Mouse (Mus musculus) myocyte (in vitro differentiated cells): ENCODE measurements around the gene Diaph3.

Experiments used
- E2F4 ChIP-seq: IDR thresholded peaks from one replicate; pipeline ENCODE4 v1.6.1; 2011; ENCODE audit warnings: mild to moderate bottlenecking, control low read depth, moderate library complexity; ENCODE audit not compliant: insufficient read depth
- MAX ChIP-seq: IDR thresholded peaks from one replicate; pipeline ENCODE4 v1.6.1; 2011; ENCODE audit warnings: low read depth, mild to moderate bottlenecking, control low read depth
- REST ChIP-seq: IDR thresholded peaks from one replicate; pipeline ENCODE4 v1.6.1; 2011; ENCODE audit warnings: mild to moderate bottlenecking, control low read depth, moderate library complexity; ENCODE audit not compliant: insufficient read depth, insufficient read length
- USF1 ChIP-seq: IDR thresholded peaks from one replicate; pipeline ENCODE4 v1.6.1; 2011; ENCODE audit warnings: low read depth, mild to moderate bottlenecking, control low read depth, moderate library complexity

DNA sequence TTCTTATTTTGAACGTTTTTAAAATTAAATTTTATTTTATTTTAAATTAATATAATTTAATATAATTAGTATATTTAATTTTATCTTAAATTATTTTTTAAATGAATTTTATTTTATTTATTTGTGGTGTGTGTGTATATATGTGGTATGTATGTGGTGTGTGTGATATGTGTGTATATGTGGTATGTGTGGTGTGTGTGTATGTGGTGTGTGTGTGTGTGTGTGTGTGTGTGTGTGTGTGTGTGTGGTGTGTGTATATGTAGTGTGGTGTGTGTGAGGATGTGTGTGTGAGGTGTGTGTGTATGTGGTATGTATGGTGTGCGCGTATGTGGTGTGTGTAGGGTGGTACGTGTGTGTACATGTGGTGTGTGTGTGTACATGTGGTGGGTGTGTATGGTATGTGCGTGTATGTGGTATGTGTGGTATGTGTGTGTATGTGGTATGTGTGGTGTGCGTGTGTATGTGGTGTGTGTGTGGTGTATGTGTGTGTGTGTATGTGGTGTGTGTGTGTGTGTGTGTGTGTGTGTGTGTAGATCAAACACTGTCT is 505.4 kb downstream of the Diaph3 start:
- TF ChIP-seq MAX (no peak), USF1 (no peak), E2F4 (no peak), REST (no peak)
